In genomic region chr8:125568421-125568850, GRCm38 (mm10) we compare ENCODE assay signal across 8 mouse cellular contexts. TPM values are rescaled to one million over a fixed set of nuclear protein-coding genes. Genes with fewer than 3 reads are reported as not detected.
A peak's percentile ranks its signal among the peaks of the same experiment; 100 is the strongest.
DNase-seq lines count a peak whose midpoint lies in the region; ATAC-seq and TF ChIP-seq lines count a peak whose summit lies in the region.

No protein-coding gene starts in this region.

- no peak for TF ChIP-seq CTCF in thymus, adult 2 months (IDR thresholded peaks at IDR 0.05; ENCODE audit: borderline replicate concordance, control insufficient read depth, extremely low read depth, insufficient read depth, low read length, poor library complexity)

- no peak for ATAC-seq in CD4-positive, CD25-positive, alpha-beta regulatory T cell, adult 4 months
- no peak for ATAC-seq in heart, embryonic 13.5 days (ENCODE audit: extremely low read depth, insufficient number of reproducible peaks, low FRiP score, low TSS enrichment)
- no peak for ATAC-seq in limb, embryonic 13.5 days (ENCODE audit: low FRiP score, low read depth)
- no peak for ATAC-seq in midbrain, embryonic 16.5 days

- H3K4me1 ChIP-seq in thymus, adult 2 months (replicated peaks; ENCODE audit: control insufficient read depth, insufficient read depth, low read length): peaks cover 7% of the 10 kb centered on the region
- peaks cover 58% of the 10 kb centered on the region for H3K4me1 ChIP-seq in heart, embryonic 13.5 days
- H3K4me1 ChIP-seq in limb, embryonic 13.5 days: peaks cover 46% of the 10 kb centered on the region
- peaks cover 32% of the 10 kb centered on the region for H3K4me1 ChIP-seq in midbrain, embryonic 16.5 days (ENCODE audit: control insufficient read depth, insufficient read depth, low read length)

- H3K36me3 ChIP-seq in thymus, adult 2 months (ENCODE audit: control insufficient read depth, insufficient read depth, low read length): no peaks in the 10 kb centered on the region
- no peaks in the 10 kb centered on the region for H3K36me3 ChIP-seq in heart, embryonic 13.5 days
- no peaks in the 10 kb centered on the region for H3K36me3 ChIP-seq in limb, embryonic 13.5 days
- H3K36me3 ChIP-seq in midbrain, embryonic 16.5 days (ENCODE audit: control insufficient read depth, insufficient read depth, low read length): no peaks in the 10 kb centered on the region

- H3K4me2 ChIP-seq in heart, embryonic 13.5 days: peak overlapping the region; percentile 96
- peak overlapping the region; percentile 94 for H3K4me2 ChIP-seq in limb, embryonic 13.5 days (replicated peaks)
- peak overlapping the region; percentile 62 for H3K4me2 ChIP-seq in midbrain, embryonic 16.5 days (ENCODE audit: low read length)

- 3% methylated on average over 14 of the region's 14 CpGs for WGBS in thymus, adult 2 months
- WGBS in heart, embryonic 13.5 days: under 1% methylated on average over 14 of the region's 14 CpGs
- 4% methylated on average over 14 of the region's 14 CpGs for WGBS in limb, embryonic 13.5 days
- 2% methylated on average over 14 of the region's 14 CpGs for WGBS in midbrain, embryonic 16.5 days

- no peaks in the 10 kb centered on the region for H3K9me3 ChIP-seq in heart, embryonic 13.5 days
- 0 out of 2 replicates have a peak, but pooled peaks cover 3% of the 10 kb centered on the region for H3K9me3 ChIP-seq in limb, embryonic 13.5 days
- no peaks in the 10 kb centered on the region for H3K9me3 ChIP-seq in midbrain, embryonic 16.5 days (replicated peaks; ENCODE audit: control insufficient read depth, low read length, poor library complexity, severe bottlenecking)

- peak overlapping the region; percentile 95 for H3K9ac ChIP-seq in heart, embryonic 13.5 days
- peak overlapping the region; percentile 77 for H3K9ac ChIP-seq in limb, embryonic 13.5 days
- peak overlapping the region; percentile 45 for H3K9ac ChIP-seq in midbrain, embryonic 16.5 days (ENCODE audit: low read depth, low read length)

- TF ChIP-seq POLR2A in thymus, adult 2 months (IDR thresholded peaks at IDR 0.05; ENCODE audit: control insufficient read depth, extremely low read depth, insufficient read depth, low read length, poor library complexity): no peak

- no peaks in the 10 kb centered on the region for H3K27me3 ChIP-seq in thymus, adult 2 months (ENCODE audit: control insufficient read depth, insufficient read depth, low read length)
- no peaks in the 10 kb centered on the region for H3K27me3 ChIP-seq in heart, embryonic 13.5 days (replicated peaks)
- 0 out of 2 replicates have a peak, but pooled peaks cover 16% of the 10 kb centered on the region for H3K27me3 ChIP-seq in limb, embryonic 13.5 days
- H3K27me3 ChIP-seq in midbrain, embryonic 16.5 days (ENCODE audit: control insufficient read depth, insufficient read depth, low read depth, low read length): no peaks in the 10 kb centered on the region

- DNase-seq in CD4-positive, CD25-positive, alpha-beta regulatory T cell, adult 2 months (ENCODE audit: low read depth, low spot score): peak; percentile 41
- no peak for DNase-seq in thymus, adult 2 months
- DNase-seq in thymus, postnatal 10 days (ENCODE audit: low spot score in 2 of 2): no peak
- no peak for DNase-seq in ovary, postnatal 36 days (ENCODE audit: low spot score)

- H3K4me3 ChIP-seq in thymus, adult 2 months (ENCODE audit: control insufficient read depth, insufficient read depth, low read length): peak overlapping the region; percentile 3
- H3K4me3 ChIP-seq in heart, embryonic 13.5 days: peak overlapping the region; percentile 88
- H3K4me3 ChIP-seq in limb, embryonic 13.5 days: peak overlapping the region; percentile 65
- peak overlapping the region; percentile 74 for H3K4me3 ChIP-seq in midbrain, embryonic 16.5 days (ENCODE audit: low read depth, low read length)

- no peak overlapping the region for H3K27ac ChIP-seq in thymus, adult 2 months (ENCODE audit: control insufficient read depth, insufficient read depth, low read length)
- H3K27ac ChIP-seq in heart, embryonic 13.5 days (replicated peaks): peak overlapping the region; percentile 78
- H3K27ac ChIP-seq in limb, embryonic 13.5 days: no peak overlapping the region
- no peak overlapping the region for H3K27ac ChIP-seq in midbrain, embryonic 16.5 days (ENCODE audit: low read length)

RNA-seq across cellular contexts. Expression of gene Sipa1l2, which starts 1.2 kb away (rescaled TPM):
- polyA plus RNA-seq in CD4-positive, CD25-positive, alpha-beta regulatory T cell, adult 4 months (2017; shearing (Covaris generic)): 1 to 10 TPM; 2.8 to 3.0 TPM
- polyA plus RNA-seq in thymus, adult 2 months (2012; rRNA removed): 10.9 and 11.7 TPM in 2 replicates
- polyA plus RNA-seq in heart, embryonic 13.5 days (2015; fragmentation: Nextera tagmentation; extraction: Ambion mirVana): 19.7 and 20.2 TPM in 2 replicates
- polyA plus RNA-seq in limb, embryonic 13.5 days (2015; fragmentation: Nextera tagmentation; extraction: Ambion mirVana): 12.9 and 17.2 TPM in 2 replicates
- 21.7 and 26.2 TPM in 2 replicates for polyA plus RNA-seq in midbrain, embryonic 16.5 days (2015; fragmentation: Nextera tagmentation; extraction: Ambion mirVana)

Comparison
In these comparisons a context has a peak if more than half of its experiments do, and no peak if none do; other contexts are left out.
1. H3K4me3 ChIP-seq: peak in every context shown above with its lines; median percentile 88 in heart, embryonic 13.5 days; 74 in midbrain, embryonic 16.5 days; 65 in limb, embryonic 13.5 days; 3 in thymus, adult 2 months.
2. H3K9ac ChIP-seq: peak in every context shown above with its lines; median percentile 95 in heart, embryonic 13.5 days; 77 in limb, embryonic 13.5 days; 45 in midbrain, embryonic 16.5 days.